Mouse (Mus musculus) lung, adult 2 months (tissue): ENCODE data around the gene Tns3.

ENCODE experiments used
- CTCF ChIP-seq: fragments of 200-500 bp; IDR thresholded peaks from 2 replicates; pipeline ENCODE4 v1.5.1; 2011; ENCODE audit warnings: mild to moderate bottlenecking, low read length, control low read depth; ENCODE audit not compliant: insufficient read depth
- POLR2A ChIP-seq: fragments of 200-500 bp; IDR thresholded peaks from 2 replicates; pipeline ENCODE4 v1.6.1; 2011; ENCODE audit warnings: low read depth, mild to moderate bottlenecking, control low read depth, low read length, borderline replicate concordance; ENCODE audit errors: extremely low read depth

- TF ChIP-seq CTCF (no peak), POLR2A (peak; percentile 62; the same call in 1 of the 2 replicates)
Measured at GRCm38 (mm10) chr11:8503735-8504134, 160.6 kb downstream of the Tns3 start.
